Comparison of ENCODE assay signal across 17 mouse cellular contexts in the genomic region with DNA sequence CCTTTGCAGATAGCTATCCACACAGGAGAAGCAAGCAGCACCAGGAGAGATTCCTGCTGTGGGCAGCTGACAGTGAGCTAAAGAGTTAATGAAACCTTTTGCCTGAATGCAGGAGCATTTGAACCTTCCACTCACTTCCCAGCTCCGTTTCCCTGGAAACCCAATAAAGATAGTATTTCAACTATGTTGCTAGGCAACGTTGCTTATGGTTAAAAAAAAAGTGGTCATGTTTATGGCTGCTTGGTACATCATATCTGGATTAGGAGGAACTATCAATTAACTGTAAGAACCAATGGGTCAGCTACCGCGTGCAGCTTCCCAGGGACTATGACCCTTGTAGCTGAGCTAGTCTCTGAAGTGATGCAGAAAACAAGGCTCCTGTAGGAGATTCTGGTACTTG. TPM values are rescaled to one million over a fixed set of nuclear protein-coding genes. Genes with fewer than 3 reads are reported as not detected.
A peak's percentile ranks its signal among the peaks of the same experiment; 100 is the strongest.
DNase-seq lines count a peak whose midpoint lies in the region; ATAC-seq and TF ChIP-seq lines count a peak whose summit lies in the region.
"Had no signal": no experiment of that assay in that cellular context is flagged by ENCODE, and none has a peak within 500 bp of the region (broad histone marks: within the 10 kb centered on the region; RNA-seq: fewer than 3 reads in every experiment).

No protein-coding gene starts in this region.

- peaks cover 53% of the 10 kb centered on the region for H3K4me1 ChIP-seq in neural tube, embryonic 13.5 days (replicated peaks)
- H3K4me1 ChIP-seq in hindbrain, postnatal 0 days (ENCODE audit: insufficient read depth, low read length) = peaks cover 29% of the 10 kb centered on the region
- peaks cover 48% of the 10 kb centered on the region for H3K4me1 ChIP-seq in neural tube, embryonic 15.5 days

- no peak overlapping the region for H3K4me2 ChIP-seq in neural tube, embryonic 13.5 days
- H3K4me2 ChIP-seq in hindbrain, postnatal 0 days (ENCODE audit: low read depth, low read length) = no peak overlapping the region
- peak overlapping the region; percentile 34 for H3K4me2 ChIP-seq in neural tube, embryonic 15.5 days

- H3K27me3 ChIP-seq in neural tube, embryonic 13.5 days = no peaks in the 10 kb centered on the region
- no peaks in the 10 kb centered on the region for H3K27me3 ChIP-seq in hindbrain, postnatal 0 days (ENCODE audit: insufficient read depth, low read length)
- H3K27me3 ChIP-seq in neural tube, embryonic 15.5 days (replicated peaks) = no peaks in the 10 kb centered on the region
- H3K27me3 ChIP-seq: embryonic facial prominence, embryonic 13.5 days had no signal

- no peak for TF ChIP-seq CTCF in hindbrain, postnatal 0 days (IDR thresholded peaks at IDR 0.05; ENCODE audit: low read depth)

- no peak overlapping the region for H3K4me3 ChIP-seq in neural tube, embryonic 13.5 days
- H3K4me3 ChIP-seq in hindbrain, postnatal 0 days (ENCODE audit: low read length) = no peak overlapping the region
- H3K4me3 ChIP-seq in neural tube, embryonic 15.5 days (replicated peaks) = no peak overlapping the region
- H3K4me3 ChIP-seq: embryonic facial prominence, embryonic 13.5 days; myocyte had no signal

- H3K36me3 ChIP-seq in neural tube, embryonic 13.5 days = no peaks in the 10 kb centered on the region
- no peaks in the 10 kb centered on the region for H3K36me3 ChIP-seq in hindbrain, postnatal 0 days (ENCODE audit: insufficient read depth, low read length)
- no peaks in the 10 kb centered on the region for H3K36me3 ChIP-seq in neural tube, embryonic 15.5 days
- H3K36me3 ChIP-seq: embryonic facial prominence, embryonic 13.5 days had no signal

- peak overlapping the region; percentile 72 for H3K27ac ChIP-seq in neural tube, embryonic 13.5 days (replicated peaks)
- peak overlapping the region; percentile 48; the same call in 1 of the 2 replicates for H3K27ac ChIP-seq in hindbrain, postnatal 0 days
- peak overlapping the region; percentile 66 for H3K27ac ChIP-seq in neural tube, embryonic 15.5 days (replicated peaks)
- H3K27ac ChIP-seq: embryonic facial prominence, embryonic 13.5 days had no signal

- WGBS in neural tube, embryonic 13.5 days = 24% methylated on average over 4 of the region's 4 CpGs
- 36% methylated on average over 4 of the region's 4 CpGs for WGBS in hindbrain, postnatal 0 days
- 15% methylated on average over 4 of the region's 4 CpGs for WGBS in neural tube, embryonic 15.5 days

- H3K9me3 ChIP-seq in neural tube, embryonic 13.5 days = no peaks in the 10 kb centered on the region
- no peaks in the 10 kb centered on the region for H3K9me3 ChIP-seq in hindbrain, postnatal 0 days (ENCODE audit: low read length)
- no peaks in the 10 kb centered on the region for H3K9me3 ChIP-seq in neural tube, embryonic 15.5 days (replicated peaks)
- H3K9me3 ChIP-seq: embryonic facial prominence, embryonic 13.5 days had no signal

- H3K9ac ChIP-seq in neural tube, embryonic 13.5 days = no peak overlapping the region
- H3K9ac ChIP-seq in hindbrain, postnatal 0 days (replicated peaks; ENCODE audit: low read length) = no peak overlapping the region
- H3K9ac ChIP-seq in neural tube, embryonic 15.5 days (replicated peaks) = 0 out of 2 replicates have a peak overlapping the region, but pooled peaks have one; percentile 17
- H3K9ac ChIP-seq: embryonic facial prominence, embryonic 13.5 days had no signal

- peak; percentile 31 to 44 for DNase-seq in frontal cortex, postnatal 36 days (ENCODE audit: low spot score in 2 of 2)
- DNase-seq in frontal cortex, postnatal 14 days (ENCODE audit: low spot score in 2 of 2) = no peak
- no peak for DNase-seq in neural tube, embryonic 10.5 days (ENCODE audit: extremely low spot score, low spot score)
- DNase-seq in hindbrain, postnatal 0 days (ENCODE audit: low spot score) = peak; percentile 66
- no peak for DNase-seq in thymus, postnatal 4 days
- DNase-seq: adrenal gland, adult 2 months; gastrocnemius, postnatal 25 days; kidney, postnatal 14 days; lung, postnatal 10 days; right cerebral cortex, adult 18-20 months had no signal

- peak; percentile 15; the same call in 1 of the 2 replicates for ATAC-seq in neural tube, embryonic 13.5 days (ENCODE audit: low read depth)
- no peak for ATAC-seq in hindbrain, postnatal 0 days
- peak; percentile 26; the same call in 1 of the 2 replicates for ATAC-seq in neural tube, embryonic 15.5 days (ENCODE audit: low FRiP score)
- no peak for ATAC-seq in inflammation-experienced regulatory T-cells, adult 6 months

RNA-seq across cellular contexts. Expression of gene Ttc4, which starts 22.1 kb away (rescaled TPM):
- polyA plus RNA-seq in neural tube, embryonic 13.5 days (2015; fragmentation: Nextera tagmentation; extraction: Ambion mirVana) = 109 and 119 TPM in 2 replicates
- 106 and 118 TPM in 2 replicates for total RNA-seq in hindbrain, postnatal 0 days (2014; rRNA removed)
- 83.0 and 84.0 TPM in 2 replicates for polyA plus RNA-seq in hindbrain, postnatal 0 days (2015; fragmentation: Nextera tagmentation; extraction: Ambion mirVana)
- 134 and 149 TPM in 2 replicates for polyA plus RNA-seq in neural tube, embryonic 15.5 days (2015; fragmentation: Nextera tagmentation; extraction: Ambion mirVana)
- 10 to 100 TPM; 40.1 to 63.1 (median 60.4) TPM for polyA plus RNA-seq in inflammation-experienced regulatory T-cells, adult 6 months (2017; shearing (Covaris generic))

RNA-seq across cellular contexts. Expression of gene Mroh7, which starts 29.9 kb away (rescaled TPM):
- polyA plus RNA-seq in neural tube, embryonic 13.5 days (2015; fragmentation: Nextera tagmentation; extraction: Ambion mirVana) = 0.54 and 0.61 TPM in 2 replicates
- total RNA-seq in hindbrain, postnatal 0 days (2014; rRNA removed) = 0.68 and 0.99 TPM in 2 replicates
- polyA plus RNA-seq in hindbrain, postnatal 0 days (2015; fragmentation: Nextera tagmentation; extraction: Ambion mirVana) = 0.59 and 0.98 TPM in 2 replicates
- 0.33 and 0.38 TPM in 2 replicates for polyA plus RNA-seq in neural tube, embryonic 15.5 days (2015; fragmentation: Nextera tagmentation; extraction: Ambion mirVana)
- polyA plus RNA-seq in inflammation-experienced regulatory T-cells, adult 6 months (2017; shearing (Covaris generic)) = not detected
- polyA plus RNA-seq: C2C12, myocyte had no signal

RNA-seq across cellular contexts. Expression of gene Fam151a, which starts 32.9 kb away (rescaled TPM):
- not detected in 2 replicates for polyA plus RNA-seq in neural tube, embryonic 13.5 days (2015; fragmentation: Nextera tagmentation; extraction: Ambion mirVana)
- total RNA-seq in hindbrain, postnatal 0 days (2014; rRNA removed) = not detected in 2 replicates
- polyA plus RNA-seq in hindbrain, postnatal 0 days (2015; fragmentation: Nextera tagmentation; extraction: Ambion mirVana) = not detected in 2 replicates
- 0.10 TPM in 1 of 2 replicates, not detected in the other for polyA plus RNA-seq in neural tube, embryonic 15.5 days (2015; fragmentation: Nextera tagmentation; extraction: Ambion mirVana)
- not detected for polyA plus RNA-seq in inflammation-experienced regulatory T-cells, adult 6 months (2017; shearing (Covaris generic))
- total RNA-seq: gastrocnemius, postnatal 25 days; liver, adult 2 months had no signal
- polyA plus RNA-seq: adrenal gland, adult 2 months; C2C12; embryonic facial prominence, embryonic 13.5 days; liver, adult 2 months; myocyte had no signal

RNA-seq across cellular contexts. Expression of gene Pars2, which starts 49.9 kb away (rescaled TPM):
- polyA plus RNA-seq in neural tube, embryonic 13.5 days (2015; fragmentation: Nextera tagmentation; extraction: Ambion mirVana) = 8.7 and 9.7 TPM in 2 replicates
- 8.4 and 12.1 TPM in 2 replicates for total RNA-seq in hindbrain, postnatal 0 days (2014; rRNA removed)
- polyA plus RNA-seq in hindbrain, postnatal 0 days (2015; fragmentation: Nextera tagmentation; extraction: Ambion mirVana) = 7.4 and 9.1 TPM in 2 replicates
- polyA plus RNA-seq in neural tube, embryonic 15.5 days (2015; fragmentation: Nextera tagmentation; extraction: Ambion mirVana) = 8.8 and 10.1 TPM in 2 replicates
- polyA plus RNA-seq in inflammation-experienced regulatory T-cells, adult 6 months (2017; shearing (Covaris generic)) = 10 to 100 TPM in 2 of 3 experiments, 1 to 10 TPM in 1; 9.6 to 12.1 (median 10.0) TPM

Comparison
In these comparisons a context has a peak if more than half of its experiments do, and no peak if none do; other contexts are left out.
1. DNase-seq: peak in frontal cortex, postnatal 36 days (2 of 2) and hindbrain, postnatal 0 days (single experiment); none in frontal cortex, postnatal 14 days (0 of 2), neural tube, embryonic 10.5 days (single experiment) and thymus, postnatal 4 days (single experiment).
2. ATAC-seq: peak in neural tube, embryonic 13.5 days (single experiment) and neural tube, embryonic 15.5 days (single experiment); none in hindbrain, postnatal 0 days (single experiment) and inflammation-experienced regulatory T-cells, adult 6 months (single experiment).
3. Peak in every context shown above with its lines, with median percentiles within 50 percentile points of each other: H3K27ac ChIP-seq.